Mouse (Mus musculus): ENCODE data around the gene Tm9sf3. TPM values are rescaled to one million over a fixed set of nuclear protein-coding genes. Genes with fewer than 3 reads are reported as not detected.

Tm9sf3 gene
- polyA plus RNA-seq, 1 experiment from 2014 or later = 304 TPM

GRCm38 (mm10) chr19:41233698-41234097 is 30.1 kb downstream of the Tm9sf3 start:
- TF ChIP-seq CTCF (IDR thresholded peaks at IDR 0.05) = no peak
- ATAC-seq (no peak), DNase-seq (ENCODE audit: low read depth, low spot score) (no peak)
- ChIA-PET CTCF (interaction anchor here (1.3 kb wide), 1 partner anchor 9 kb away, joined by 3 read pairs; no protein-coding TSS in a partner anchor), POLR2A (no interaction called here)
- in situ Hi-C loops (cut with MboI; ENCODE audit: low pct_unique_long_range_greater_than_20kb) = no loop called here
- H3K27me3 ChIP-seq = no peaks in the 10 kb centered on the region

- H3K27me3 ChIP-seq = peaks cover 13% of the 10 kb centered on the region
- no peak for DNase-seq (ENCODE audit: low read depth, low spot score)
- in situ Hi-C loops (cut with MboI; ENCODE audit: low pct_unique_long_range_greater_than_20kb) = no loop called here
- ATAC-seq = no peak
- POLR2A ChIA-PET = interaction anchor here (0.6 kb wide), 1 partner anchor 1278 kb away, joined by 3 read pairs; no protein-coding TSS in a partner anchor
- TF ChIP-seq CTCF (IDR thresholded peaks at IDR 0.05) = no peak
- CTCF ChIA-PET = no interaction called here
Observed at GRCm38 (mm10) chr19:41208326-41208725, 55.5 kb downstream of the Tm9sf3 start.

- TF ChIP-seq CTCF (IDR thresholded peaks at IDR 0.05) = no peak
- POLR2A ChIA-PET = no interaction called here
- DNase-seq (ENCODE audit: low read depth, low spot score) = peak; percentile 10
- H3K27me3 ChIP-seq = peaks cover 26% of the 10 kb centered on the region
- CTCF ChIA-PET = no interaction called here
- ATAC-seq = peak; percentile 85
- in situ Hi-C loops (cut with MboI; ENCODE audit: low pct_unique_long_range_greater_than_20kb) = no loop called here
Observed at GRCm38 (mm10) chr19:41206811-41207344, 56.9 kb downstream of the Tm9sf3 start, which contains the start of gene Tll2. Gene Tll2 (minus strand): TSS chr19:41206835.

GRCm38 (mm10) chr19:41206041-41206810 is 57.6 kb downstream of the Tm9sf3 start:
- CTCF ChIA-PET = no interaction called here
- no peak for TF ChIP-seq CTCF (IDR thresholded peaks at IDR 0.05)
- in situ Hi-C loops (cut with MboI; ENCODE audit: low pct_unique_long_range_greater_than_20kb) = no loop called here
- POLR2A ChIA-PET = no interaction called here
- peak; percentile 2 for ATAC-seq
- DNase-seq (ENCODE audit: low read depth, low spot score) = no peak
- peaks cover 32% of the 10 kb centered on the region for H3K27me3 ChIP-seq

GRCm38 (mm10) chr19:41204159-41205081 is 59.4 kb downstream of the Tm9sf3 start:
- ChIA-PET CTCF (interaction anchor here (1.0 to 1.6 kb wide), 3 partner anchors 8 to 33 kb away, joined by 3 to 6 read pairs (median 3); no protein-coding TSS in a partner anchor), POLR2A (no interaction called here)
- in situ Hi-C loops (cut with MboI; ENCODE audit: low pct_unique_long_range_greater_than_20kb) = no loop called here
- peaks cover 48% of the 10 kb centered on the region for H3K27me3 ChIP-seq
- no peak for DNase-seq (ENCODE audit: low read depth, low spot score)
- ATAC-seq = no peak
- TF ChIP-seq CTCF (IDR thresholded peaks at IDR 0.05) = no peak

GRCm38 (mm10) chr19:41197606-41198005 is 66.2 kb downstream of the Tm9sf3 start:
- in situ Hi-C loops (cut with MboI; ENCODE audit: low pct_unique_long_range_greater_than_20kb) = loop anchor here (5.0 kb wide), 1 partner anchor 100 kb away; no protein-coding TSS in a partner anchor
- H3K27me3 ChIP-seq = peaks cover 72% of the 10 kb centered on the region
- DNase-seq (ENCODE audit: low read depth, low spot score) (no peak), ATAC-seq (no peak)
- ChIA-PET CTCF (no interaction called here), POLR2A (no interaction called here)
- no peak for TF ChIP-seq CTCF (IDR thresholded peaks at IDR 0.05)

- CTCF ChIA-PET = no interaction called here
- peaks cover 60% of the 10 kb centered on the region for H3K27me3 ChIP-seq
- no peak for TF ChIP-seq CTCF (IDR thresholded peaks at IDR 0.05)
- peak; percentile 12 for ATAC-seq
- POLR2A ChIA-PET = no interaction called here
- no peak for DNase-seq (ENCODE audit: low read depth, low spot score)
- in situ Hi-C loops (cut with MboI; ENCODE audit: low pct_unique_long_range_greater_than_20kb) = no loop called here
Observed at GRCm38 (mm10) chr19:41193379-41193778, 70.4 kb downstream of the Tm9sf3 start.

- in situ Hi-C loops (cut with MboI; ENCODE audit: low pct_unique_long_range_greater_than_20kb) = no loop called here
- ChIA-PET POLR2A (no interaction called here), CTCF (no interaction called here)
- H3K27me3 ChIP-seq = peaks cover 61% of the 10 kb centered on the region
- DNase-seq (ENCODE audit: low read depth, low spot score) (no peak), ATAC-seq (peak; percentile 45)
- TF ChIP-seq CTCF (IDR thresholded peaks at IDR 0.05) = no peak
Observed at GRCm38 (mm10) chr19:41192953-41193352, 70.8 kb downstream of the Tm9sf3 start.

- no peak for DNase-seq (ENCODE audit: low read depth, low spot score)
- in situ Hi-C loops (cut with MboI; ENCODE audit: low pct_unique_long_range_greater_than_20kb) = no loop called here
- CTCF ChIA-PET = no interaction called here
- ATAC-seq = no peak
- H3K27me3 ChIP-seq = peaks cover 64% of the 10 kb centered on the region
- TF ChIP-seq CTCF (IDR thresholded peaks at IDR 0.05) = no peak
- POLR2A ChIA-PET = no interaction called here
Observed at GRCm38 (mm10) chr19:41191724-41192123, 72.1 kb downstream of the Tm9sf3 start.

GRCm38 (mm10) chr19:41190876-41191434 is 72.8 kb downstream of the Tm9sf3 start:
- ChIA-PET POLR2A (no interaction called here), CTCF (no interaction called here)
- peaks cover 61% of the 10 kb centered on the region for H3K27me3 ChIP-seq
- no peak for TF ChIP-seq CTCF (IDR thresholded peaks at IDR 0.05)
- in situ Hi-C loops (cut with MboI; ENCODE audit: low pct_unique_long_range_greater_than_20kb) = no loop called here
- DNase-seq (ENCODE audit: low read depth, low spot score) = no peak
- no peak for ATAC-seq

Data from Patski (cell line).